Mouse (Mus musculus) cerebellum, adult 8-10 months (tissue): ENCODE measurements around the gene Shc2.

Source experiments
- DNase-seq: peaks from one replicate; pipeline ENCODE4 v3.0.0; 2022

Gene Shc2

GRCm38 (mm10) chr10:79579781-79580180 lies 57.9 kb downstream of the Shc2 start:
- no peak for DNase-seq

DNA sequence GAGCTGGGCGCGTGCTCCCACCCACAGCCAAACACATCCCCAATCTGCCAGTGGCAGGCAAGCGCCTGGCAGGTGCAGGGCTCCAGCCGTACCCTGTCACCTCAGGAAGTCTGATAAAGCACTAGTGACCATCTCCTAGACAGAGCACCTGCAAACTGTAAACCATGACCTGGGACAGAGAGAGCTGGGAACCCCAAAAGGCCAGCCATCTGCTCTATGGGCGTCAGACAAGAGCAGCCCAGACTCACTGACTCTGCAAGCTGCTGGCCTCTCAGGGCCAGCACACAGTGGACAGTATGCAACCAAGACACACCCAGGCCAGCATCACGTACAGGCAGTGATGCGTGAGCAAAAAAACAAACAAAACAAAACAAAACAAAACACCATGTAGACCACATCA lies 58.8 kb downstream of the Shc2 start:
- DNase-seq: no peak

- no peak for DNase-seq
Measured at GRCm38 (mm10) chr10:79578276-79578675, 59.4 kb downstream of the Shc2 start.

DNA sequence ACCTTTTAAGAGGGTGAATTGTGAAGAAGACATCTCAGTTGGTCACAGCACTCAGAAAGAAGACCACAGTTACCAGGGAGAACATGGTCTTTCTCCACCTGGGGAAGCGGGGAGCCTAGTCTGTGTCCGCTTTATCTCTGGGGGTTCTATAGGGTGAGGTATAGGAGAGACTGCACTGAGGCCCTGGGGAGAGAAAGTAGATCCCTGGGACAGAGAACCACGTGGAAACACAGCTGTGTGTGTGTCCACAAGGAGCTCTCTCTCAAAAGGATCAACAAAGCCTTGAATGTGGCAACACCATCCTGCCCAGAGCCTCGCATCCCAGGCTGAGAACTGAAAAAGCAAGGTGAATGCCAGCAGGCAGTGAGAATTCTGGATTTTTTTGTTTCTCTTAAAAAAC lies 60.3 kb downstream of the Shc2 start:
- no peak for DNase-seq

DNA sequence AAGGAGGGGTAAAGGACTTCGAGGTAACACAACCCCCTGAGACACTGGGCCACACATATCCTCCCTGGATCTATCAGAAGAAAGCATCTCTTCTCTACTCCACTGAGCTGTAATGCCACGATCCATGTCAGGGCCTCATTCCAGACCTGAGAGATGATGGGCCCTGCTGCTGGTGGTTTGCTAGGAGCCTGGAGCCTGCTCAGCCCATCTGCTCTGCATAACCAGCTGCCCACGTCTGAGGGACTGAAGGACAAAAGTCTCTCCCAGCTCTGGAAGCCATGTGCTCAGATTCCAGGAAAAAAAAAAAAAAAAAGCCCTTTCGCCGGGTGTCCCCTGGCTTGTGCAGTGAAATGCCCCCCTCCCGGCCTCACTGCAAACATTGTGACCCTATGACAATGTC lies 62.0 kb downstream of the Shc2 start:
- no peak for DNase-seq

- DNase-seq: no peak
Measured at GRCm38 (mm10) chr10:79574796-79575195, 62.9 kb downstream of the Shc2 start.

GRCm38 (mm10) chr10:79574350-79574749 lies 63.4 kb downstream of the Shc2 start:
- DNase-seq: no peak

DNA sequence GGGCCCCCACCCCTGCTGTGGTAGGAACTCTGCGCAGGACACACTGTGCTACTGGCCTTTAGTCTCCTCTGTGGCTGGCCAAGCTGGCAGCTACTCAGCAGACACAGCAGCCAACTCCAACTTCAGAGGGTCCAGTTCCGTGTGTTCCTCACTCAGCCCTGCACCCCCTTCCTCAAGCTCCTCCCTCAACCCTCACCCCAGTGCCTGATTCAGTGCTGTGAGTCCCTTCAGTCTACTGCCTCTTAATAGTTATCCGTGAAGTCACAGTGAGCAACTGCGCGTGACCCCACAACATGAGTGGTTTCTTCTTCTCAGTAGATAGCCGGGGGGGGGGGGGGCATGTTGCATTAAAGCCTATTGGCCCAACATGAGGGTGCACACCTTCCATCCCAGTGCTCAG lies 64.1 kb downstream of the Shc2 start:
- no peak for DNase-seq

DNA sequence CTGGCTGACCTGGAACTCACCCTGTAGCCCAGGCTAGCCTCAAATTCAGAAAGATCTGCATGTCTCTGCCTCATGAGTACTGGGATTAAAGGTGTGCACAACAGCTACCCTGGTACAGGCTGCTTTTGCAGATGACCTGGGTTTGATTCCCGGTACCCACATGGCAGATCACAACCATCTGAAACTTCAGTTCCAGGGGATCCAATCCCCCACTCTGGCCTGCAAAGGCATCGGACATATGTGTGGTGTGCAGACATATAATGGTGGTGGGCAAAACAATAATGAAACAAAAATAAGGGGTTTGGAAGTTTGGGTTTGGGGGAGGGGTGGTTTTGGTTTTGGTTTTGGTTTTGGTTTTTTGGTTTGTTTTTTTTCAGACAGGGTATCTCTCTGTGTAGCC lies 66.4 kb downstream of the Shc2 start:
- DNase-seq: no peak

GRCm38 (mm10) chr10:79569921-79570320 lies 67.8 kb downstream of the Shc2 start:
- DNase-seq: no peak
